Mouse (Mus musculus) liver, adult (tissue): ENCODE data around the gene BC025446.
A peak's percentile ranks its signal among the peaks of the same experiment; 100 is the strongest.

Experiments used
- GATA4 ChIP-seq: IDR thresholded peaks from 2 replicates; pipeline ENCODE4 v1.6.1; 2014; ENCODE audit warnings: mild to moderate bottlenecking, low read length; ENCODE audit not compliant: insufficient replicate concordance

BC025446 gene

DNA sequence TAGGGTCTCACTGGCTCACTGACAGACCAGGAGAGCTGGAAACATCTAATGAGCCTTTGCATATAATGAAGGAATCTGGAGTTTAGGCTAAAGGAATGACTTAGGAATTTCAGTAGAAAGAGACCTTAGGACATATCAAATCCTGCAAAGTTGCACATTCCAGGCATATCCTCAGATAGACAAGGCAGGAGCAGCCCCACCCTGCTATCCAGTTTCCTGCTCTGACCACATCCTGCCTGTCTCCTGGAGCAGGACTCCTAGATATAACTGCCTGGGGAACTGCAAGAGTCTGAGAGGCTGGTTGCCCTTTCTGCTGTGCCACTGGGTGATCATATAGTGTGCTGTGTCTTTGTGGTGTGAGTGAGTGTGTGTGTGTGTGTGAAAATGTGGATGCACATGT, 54.0 kb downstream of the BC025446 start:
- peak; percentile 83; the same call in 1 of the 2 replicates for TF ChIP-seq GATA4

DNA sequence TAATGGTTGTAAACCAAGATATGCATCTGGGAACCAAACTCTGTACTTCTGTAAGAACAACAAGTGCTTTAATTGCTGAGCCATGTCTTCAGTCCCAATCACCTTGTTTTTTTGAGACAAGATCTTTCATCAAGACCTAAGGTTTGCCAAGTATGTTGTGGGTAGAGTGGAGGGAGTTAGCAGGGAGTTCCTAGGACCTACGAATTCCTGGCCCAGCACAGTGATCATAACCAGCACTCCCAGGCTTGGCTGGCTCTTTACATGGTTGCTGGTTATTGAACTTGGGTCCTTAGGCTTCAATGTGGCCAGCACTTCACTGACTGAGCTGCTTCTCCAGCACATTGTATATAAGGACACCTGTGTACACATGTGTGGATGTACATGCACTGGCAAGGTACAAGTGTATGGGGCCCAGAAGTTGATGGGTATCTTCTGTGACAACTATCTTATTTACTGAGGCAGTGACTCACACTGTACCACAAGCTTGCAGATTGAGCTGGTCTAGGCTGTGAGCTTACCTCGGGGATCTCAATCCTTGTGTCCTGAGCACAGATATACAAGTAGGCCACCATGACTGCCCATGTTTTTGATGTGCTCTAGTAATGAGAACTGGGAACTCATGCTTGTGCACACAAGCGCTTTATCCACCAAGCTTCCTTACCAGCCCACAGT, 54.7 kb downstream of the BC025446 start:
- no peak for TF ChIP-seq GATA4

DNA sequence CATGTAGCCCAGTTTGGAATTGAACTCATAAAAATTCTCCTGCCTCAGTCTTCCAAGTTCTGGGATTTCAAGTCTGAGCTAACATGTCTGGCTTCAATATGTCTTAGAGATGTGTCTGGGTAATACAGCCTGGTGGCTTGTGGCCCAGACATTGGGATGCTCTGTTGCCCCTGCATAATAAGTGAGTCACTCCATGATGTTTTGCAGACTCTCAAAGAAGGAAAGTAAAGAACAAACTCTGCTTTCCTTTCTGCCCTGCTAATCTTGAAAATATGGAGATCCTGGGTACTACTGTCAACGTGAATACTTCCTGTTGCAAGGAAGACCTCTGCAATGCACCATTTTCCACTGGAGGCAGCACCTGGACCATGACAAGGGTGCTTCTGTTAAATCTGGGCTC, 55.2 kb downstream of the BC025446 start:
- no peak for TF ChIP-seq GATA4

DNA sequence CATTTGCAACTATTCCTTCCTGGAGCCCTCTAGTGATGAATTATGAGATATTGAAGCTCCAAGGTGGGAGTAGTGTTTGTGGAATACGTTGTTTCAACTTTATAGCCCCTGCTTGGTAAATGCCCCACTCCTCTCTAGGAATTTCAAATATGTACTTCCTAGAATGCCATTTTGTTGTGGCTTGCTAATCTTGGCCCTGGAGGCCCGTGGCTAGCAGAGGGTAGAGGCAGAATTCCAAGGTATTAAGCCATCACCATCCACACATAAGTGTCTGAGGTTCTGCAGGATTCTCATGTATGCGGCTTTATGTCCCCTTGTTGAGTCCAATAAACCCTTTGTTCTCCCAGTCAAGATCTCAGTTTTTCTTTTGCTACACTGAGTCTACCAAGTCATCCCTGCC, 55.7 kb downstream of the BC025446 start:
- no peak for TF ChIP-seq GATA4
